Mouse (Mus musculus): ENCODE data around the gene Dnm1l. TPM values are rescaled to one million over a fixed set of nuclear protein-coding genes. Genes with fewer than 3 reads are reported as not detected.

Dnm1l gene
- polyA plus RNA-seq, 1 experiment = 19.2 TPM

DNA sequence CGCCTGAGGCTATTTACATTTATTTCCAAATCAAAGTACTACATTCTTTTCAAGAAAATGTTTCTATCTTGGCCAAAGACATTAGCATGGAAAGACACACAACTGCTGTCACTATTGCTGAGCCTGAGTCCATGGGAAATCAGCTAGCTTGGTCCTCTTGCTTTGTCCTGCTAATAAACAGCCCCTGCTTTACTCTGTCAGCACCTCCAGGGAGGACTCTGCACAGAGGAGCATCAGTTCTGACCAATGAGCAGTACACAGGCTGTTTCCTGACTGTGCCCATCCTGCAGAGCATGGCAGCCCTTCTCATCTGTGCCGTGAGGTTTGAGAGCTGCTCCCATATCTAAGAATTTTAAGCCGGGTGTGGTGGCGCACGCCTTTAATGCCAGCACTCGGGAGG, 85.0 kb downstream of the Dnm1l start:
- Histone ChIP-seq H3ac (ENCODE audit: control insufficient read depth, insufficient read length) (no peak overlapping the region), H3K36me3 (ENCODE audit: control insufficient read depth, insufficient read depth) (peaks cover 17% of the 10 kb centered on the region), H3K79me2 (ENCODE audit: control insufficient read depth, insufficient read depth) (no peaks in the 10 kb centered on the region), H3K27me3 (ENCODE audit: control insufficient read depth, insufficient read depth, insufficient read length) (no peaks in the 10 kb centered on the region), H3K4me2 (ENCODE audit: low read depth) (no peak overlapping the region), H3K4me3 (no peak overlapping the region)
- TF ChIP-seq TCF3 (IDR thresholded peaks at IDR 0.05; ENCODE audit: insufficient read length, low read depth) (no peak), TCF12 (IDR thresholded peaks at IDR 0.05; ENCODE audit: insufficient read depth, poor library complexity, severe bottlenecking) (no peak), POLR2A (IDR thresholded peaks at IDR 0.05; ENCODE audit: insufficient read length, low read depth) (no peak), USF1 (IDR thresholded peaks at IDR 0.05; ENCODE audit: low read depth) (no peak), CEBPB (IDR thresholded peaks at IDR 0.05; ENCODE audit: insufficient read depth, poor library complexity, severe bottlenecking) (no peak), REST (IDR thresholded peaks at IDR 0.05; ENCODE audit: insufficient read depth, insufficient read length) (no peak), MAX (IDR thresholded peaks at IDR 0.05; ENCODE audit: low read depth) (no peak), MYOD1 (IDR thresholded peaks at IDR 0.05; ENCODE audit: control insufficient read depth in 1 of 3, insufficient read length in 2 of 3, low read depth in 2 of 3) (no peak), POLR2AphosphoS2 (IDR thresholded peaks at IDR 0.05; ENCODE audit: insufficient read length, low read depth) (no peak), E2F4 (IDR thresholded peaks at IDR 0.05; ENCODE audit: insufficient read depth) (no peak), SRF (IDR thresholded peaks at IDR 0.05; ENCODE audit: control insufficient read depth, insufficient read length, low read depth) (no peak), MYOG (IDR thresholded peaks at IDR 0.05; ENCODE audit: control insufficient read depth in 1 of 3, insufficient read depth in 1 of 3, insufficient read length in 2 of 3, low read depth in 2 of 3) (no peak)

DNA sequence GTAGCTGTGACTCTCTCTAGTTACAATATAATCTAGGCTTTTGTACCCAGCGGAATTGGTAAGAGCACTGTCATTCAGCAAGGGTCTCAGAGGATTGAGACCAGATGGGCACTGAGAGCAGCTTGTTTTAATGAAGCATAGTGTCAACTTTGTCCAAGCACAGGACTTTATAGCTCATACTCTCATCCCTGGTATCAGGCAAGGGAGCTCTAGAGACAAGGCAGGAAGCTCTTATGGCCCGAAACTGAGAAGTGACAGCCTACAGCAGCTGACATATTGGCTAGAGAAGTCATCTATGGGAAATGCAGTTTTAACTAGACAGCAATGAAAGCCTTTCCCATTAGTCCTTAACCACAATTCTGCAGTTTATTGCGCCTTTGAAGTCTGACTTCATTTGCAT, 85.8 kb downstream of the Dnm1l start:
- Histone ChIP-seq H3K27me3 (ENCODE audit: control insufficient read depth, insufficient read depth, insufficient read length) (no peaks in the 10 kb centered on the region), H3K36me3 (ENCODE audit: control insufficient read depth, insufficient read depth) (peaks cover 17% of the 10 kb centered on the region), H3K4me3 (no peak overlapping the region), H3ac (ENCODE audit: control insufficient read depth, insufficient read length) (no peak overlapping the region), H3K4me2 (ENCODE audit: low read depth) (no peak overlapping the region), H3K79me2 (ENCODE audit: control insufficient read depth, insufficient read depth) (no peaks in the 10 kb centered on the region)
- TF ChIP-seq MAX (IDR thresholded peaks at IDR 0.05; ENCODE audit: low read depth) (no peak), USF1 (IDR thresholded peaks at IDR 0.05; ENCODE audit: low read depth) (no peak), SRF (IDR thresholded peaks at IDR 0.05; ENCODE audit: control insufficient read depth, insufficient read length, low read depth) (no peak), TCF12 (IDR thresholded peaks at IDR 0.05; ENCODE audit: insufficient read depth, poor library complexity, severe bottlenecking) (no peak), E2F4 (IDR thresholded peaks at IDR 0.05; ENCODE audit: insufficient read depth) (no peak), CEBPB (IDR thresholded peaks at IDR 0.05; ENCODE audit: insufficient read depth, poor library complexity, severe bottlenecking) (no peak), REST (IDR thresholded peaks at IDR 0.05; ENCODE audit: insufficient read depth, insufficient read length) (no peak), TCF3 (IDR thresholded peaks at IDR 0.05; ENCODE audit: insufficient read length, low read depth) (no peak), POLR2A (IDR thresholded peaks at IDR 0.05; ENCODE audit: insufficient read length, low read depth) (no peak), MYOD1 (IDR thresholded peaks at IDR 0.05; ENCODE audit: control insufficient read depth in 1 of 3, insufficient read length in 2 of 3, low read depth in 2 of 3) (no peak), MYOG (IDR thresholded peaks at IDR 0.05; ENCODE audit: control insufficient read depth in 1 of 3, insufficient read depth in 1 of 3, insufficient read length in 2 of 3, low read depth in 2 of 3) (no peak), POLR2AphosphoS2 (IDR thresholded peaks at IDR 0.05; ENCODE audit: insufficient read length, low read depth) (no peak)

GRCm38 (mm10) chr16:16262436-16262835, 96.3 kb downstream of the Dnm1l start:
- H3K36me3 ChIP-seq (ENCODE audit: control insufficient read depth, insufficient read depth) = peaks cover 14% of the 10 kb centered on the region
- TF ChIP-seq MYOG (IDR thresholded peaks at IDR 0.05; ENCODE audit: control insufficient read depth in 1 of 3, insufficient read depth in 1 of 3, insufficient read length in 2 of 3, low read depth in 2 of 3) (no peak), MYOD1 (IDR thresholded peaks at IDR 0.05; ENCODE audit: control insufficient read depth in 1 of 3, insufficient read length in 2 of 3, low read depth in 2 of 3) (no peak), USF1 (IDR thresholded peaks at IDR 0.05; ENCODE audit: low read depth) (no peak), CEBPB (IDR thresholded peaks at IDR 0.05; ENCODE audit: insufficient read depth, poor library complexity, severe bottlenecking) (no peak), SRF (IDR thresholded peaks at IDR 0.05; ENCODE audit: control insufficient read depth, insufficient read length, low read depth) (no peak), TCF12 (IDR thresholded peaks at IDR 0.05; ENCODE audit: insufficient read depth, poor library complexity, severe bottlenecking) (no peak), E2F4 (IDR thresholded peaks at IDR 0.05; ENCODE audit: insufficient read depth) (no peak), POLR2AphosphoS2 (IDR thresholded peaks at IDR 0.05; ENCODE audit: insufficient read length, low read depth) (no peak), TCF3 (IDR thresholded peaks at IDR 0.05; ENCODE audit: insufficient read length, low read depth) (no peak), REST (IDR thresholded peaks at IDR 0.05; ENCODE audit: insufficient read depth, insufficient read length) (no peak)
- no peak overlapping the region for H3K4me3 ChIP-seq
- no peak overlapping the region for H3K4me2 ChIP-seq (ENCODE audit: low read depth)
- no peaks in the 10 kb centered on the region for H3K27me3 ChIP-seq (ENCODE audit: control insufficient read depth, insufficient read depth, insufficient read length)
- H3K79me2 ChIP-seq (ENCODE audit: control insufficient read depth, insufficient read depth) = no peaks in the 10 kb centered on the region
- no peak overlapping the region for H3ac ChIP-seq (ENCODE audit: control insufficient read depth, insufficient read length)

Other genes with a start within 250 kb of the Dnm1l start
- gene Pkp2, start 145.6 kb downstream of the Dnm1l start, polyA plus RNA-seq (2012; fragmentation: generic; extraction: Trizol) = 9.1 TPM
- 18.5 TPM for gene Yars2, start 56.0 kb downstream of the Dnm1l start, polyA plus RNA-seq (2012; fragmentation: generic; extraction: Trizol)
- gene Fgd4, start 241.6 kb upstream of the Dnm1l start, polyA plus RNA-seq (2012; fragmentation: generic; extraction: Trizol) = 0.11 TPM

Measured in myocyte (in vitro differentiated cells).